Mouse (Mus musculus) thymus, postnatal 36 days (tissue): ENCODE results near the gene Pdf.

Experiments used
- DNase-seq, 2 experiments: peaks; one replicate each; pipeline ENCODE4 v3.0.0; 2022; ENCODE audit warnings: mixed read lengths in 2 of 2

The Pdf gene

DNA sequence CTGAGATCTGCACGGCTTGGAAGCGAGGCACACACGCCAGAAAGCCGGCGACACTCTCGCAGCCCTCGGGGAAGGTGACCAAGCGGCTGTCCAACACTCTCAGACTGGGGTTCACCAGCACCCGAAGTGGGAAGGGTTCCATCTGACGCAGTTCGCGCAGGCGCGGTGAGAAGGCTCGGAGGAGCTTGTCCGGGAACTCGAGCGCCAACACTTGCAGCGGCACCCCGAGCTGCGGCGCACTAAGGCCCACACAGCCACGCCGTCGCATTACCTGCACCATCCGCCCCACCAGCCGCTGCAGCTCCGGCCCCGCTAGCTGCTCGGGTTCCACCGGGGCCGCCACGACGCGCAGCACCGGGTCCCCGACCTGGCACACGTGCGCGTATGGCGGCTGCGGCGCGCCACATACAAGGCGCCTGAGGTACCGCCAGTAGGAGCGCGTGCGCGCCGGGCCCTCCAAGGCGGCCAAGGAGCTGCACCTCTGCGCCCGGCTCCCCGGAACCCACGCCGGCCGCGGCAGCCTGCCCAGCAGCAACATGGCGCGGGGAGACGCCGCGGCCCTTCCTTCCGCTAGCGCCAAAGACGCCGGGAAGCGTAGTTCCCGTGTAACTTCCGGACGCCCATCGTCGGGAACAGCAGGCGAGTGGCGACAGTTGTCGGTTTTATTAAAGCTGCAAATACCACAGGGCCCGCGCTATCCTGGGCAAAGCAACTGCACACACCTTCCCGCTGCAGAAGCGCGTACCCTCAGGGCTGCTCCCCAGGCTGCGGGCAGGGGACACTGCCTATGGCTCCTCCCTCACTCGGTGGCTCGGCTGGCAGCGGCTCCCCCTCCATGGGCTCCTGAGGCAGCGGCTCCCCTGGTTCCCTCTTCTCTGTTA is at the start of gene Pdf:
Gene Pdf, minus strand, starts transcription at position 554 of the 881 bp plus-strand sequence.
- DNase-seq = peak; percentile 77 to 84

- peak; percentile 88 to 93 for DNase-seq
Observed at GRCm38 (mm10) chr8:107096366-107097036, 48.1 kb upstream of the Pdf start, which contains the start of gene Terf2. Terf2 (minus strand) TSS chr8:107096547.

DNA sequence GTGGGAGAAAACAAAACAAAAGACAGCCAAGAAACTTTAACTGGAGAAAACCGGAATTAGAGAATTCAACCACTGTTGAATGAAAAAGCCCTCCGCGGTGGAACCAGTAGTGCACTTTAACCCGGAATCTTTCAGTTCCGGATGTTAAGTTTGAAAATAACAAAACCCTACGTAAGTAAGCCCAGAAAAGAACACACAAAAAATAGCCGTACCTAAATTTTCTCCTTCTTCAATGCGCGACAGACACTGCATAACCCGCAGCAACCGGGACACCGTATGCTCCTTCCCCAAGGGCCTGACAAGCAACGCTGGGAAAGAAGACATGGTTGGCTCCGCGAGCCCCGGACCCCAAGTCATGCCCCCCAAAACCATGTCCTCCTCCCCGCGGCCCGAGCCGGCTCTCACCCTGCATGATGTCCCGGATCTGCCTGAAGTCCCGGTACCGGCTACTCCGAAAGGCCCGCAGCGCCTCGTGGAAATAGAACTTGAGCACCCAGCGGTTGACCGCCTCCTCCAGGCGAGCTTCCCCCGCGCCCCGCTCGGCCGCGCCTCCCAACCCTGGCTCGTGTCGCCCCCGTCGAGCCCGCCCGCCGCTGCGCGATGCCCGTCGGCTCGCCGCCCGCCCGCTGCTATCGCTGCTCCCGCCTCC is 47.4 kb upstream of the Pdf start:
- DNase-seq = no peak

DNA sequence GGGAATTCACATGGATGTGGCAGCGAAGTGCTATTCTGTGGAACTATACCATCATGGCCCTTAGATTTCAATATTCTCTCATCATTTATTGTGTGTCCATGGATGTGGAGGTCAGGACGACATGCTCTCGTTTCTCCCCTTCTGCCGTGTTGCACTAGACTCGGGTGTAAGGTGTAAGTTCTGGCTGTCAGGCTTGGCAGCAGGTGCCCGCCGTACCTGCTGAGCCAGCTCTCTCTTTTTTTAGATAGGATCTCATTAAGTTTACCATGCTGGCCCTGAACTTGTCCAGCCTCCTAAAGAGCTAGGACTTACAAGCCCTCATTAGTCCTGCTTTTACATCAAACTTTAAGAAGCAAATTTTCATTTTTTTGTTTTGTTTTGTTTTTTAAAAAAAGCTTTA is 42.1 kb upstream of the Pdf start:
- DNase-seq = no peak

DNA sequence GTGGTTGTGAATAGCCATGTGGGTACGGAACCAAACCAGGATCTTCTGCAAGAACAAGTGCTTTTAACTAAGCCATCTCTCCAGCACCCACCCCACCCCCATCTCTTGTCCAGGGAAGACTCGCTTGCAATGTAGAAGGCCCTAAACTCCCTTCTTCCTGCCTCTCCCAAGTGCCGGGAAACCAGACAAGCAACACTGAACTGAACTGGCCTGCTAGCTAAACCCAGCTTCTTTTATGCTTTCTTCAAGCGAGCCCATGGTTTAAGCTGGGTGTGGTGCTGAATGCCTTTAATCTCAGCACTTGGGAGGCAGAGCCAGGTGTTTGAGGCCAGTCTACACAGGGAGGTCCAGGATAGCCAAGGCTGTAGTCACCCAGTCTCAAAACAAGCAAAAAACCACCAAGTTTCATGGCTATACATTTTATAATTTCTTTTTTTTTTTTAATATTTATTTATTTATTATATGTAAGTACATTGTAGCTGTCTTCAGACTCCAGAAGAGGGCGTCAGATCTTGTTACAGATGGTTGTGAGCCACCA is 40.2 kb upstream of the Pdf start:
- DNase-seq = no peak

DNA sequence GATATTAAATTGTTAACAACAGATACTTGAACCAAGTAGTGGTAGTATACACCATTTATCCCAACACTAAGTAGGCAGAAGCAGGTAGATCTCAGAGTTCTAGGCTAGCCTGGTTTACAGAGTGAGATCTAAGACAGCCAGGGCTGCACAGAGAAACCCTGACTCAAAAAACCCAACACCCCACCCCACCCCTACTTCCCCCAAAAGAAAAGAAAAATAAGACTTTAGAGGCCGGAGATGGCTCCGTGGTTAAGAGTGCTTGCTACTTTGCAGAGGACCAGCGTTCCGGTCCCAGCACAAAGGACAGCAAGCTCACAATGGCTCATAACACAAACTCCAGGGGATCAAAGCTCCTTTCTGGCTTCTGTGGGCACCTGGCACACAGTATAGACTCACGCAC is 37.6 kb upstream of the Pdf start:
- DNase-seq = no peak

- DNase-seq = peak; percentile 22 to 30
Observed at GRCm38 (mm10) chr8:107085358-107085757, 36.9 kb upstream of the Pdf start.

DNA sequence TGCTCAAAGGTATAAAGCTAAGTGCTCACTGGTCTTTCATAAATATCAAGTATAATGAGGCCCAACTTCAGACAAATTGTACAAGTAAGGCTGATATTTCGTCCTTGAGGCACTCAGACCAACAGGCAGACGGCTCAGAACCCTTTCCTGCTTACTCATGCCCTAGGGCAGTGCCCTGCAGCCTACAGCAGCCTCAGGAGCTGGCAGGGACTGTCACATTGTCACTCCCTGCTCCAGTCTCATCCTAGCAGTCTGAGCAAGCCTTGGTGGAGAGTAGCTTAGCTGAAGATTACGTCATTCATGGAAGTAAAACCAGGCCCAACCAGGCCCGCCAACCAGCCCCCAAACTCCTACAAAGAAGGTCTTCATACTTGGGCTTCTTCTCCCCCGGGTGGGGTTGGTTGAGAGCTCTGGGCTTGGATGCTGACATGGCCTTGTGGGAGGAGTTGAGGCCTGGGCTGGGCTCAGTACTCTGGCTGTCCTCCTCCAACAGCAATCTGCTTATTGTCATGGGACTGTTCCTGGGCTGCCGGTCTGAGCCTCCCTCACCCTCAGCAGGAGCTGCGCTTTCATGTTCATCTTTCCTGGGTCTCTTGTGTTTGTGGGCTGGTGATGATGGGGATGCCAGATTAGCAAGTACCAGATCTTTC is 27.9 kb upstream of the Pdf start:
- DNase-seq = no peak

- DNase-seq = no peak
Observed at GRCm38 (mm10) chr8:107074128-107074527, 25.7 kb upstream of the Pdf start.

GRCm38 (mm10) chr8:107073706-107074105 is 25.3 kb upstream of the Pdf start:
- DNase-seq = no peak

DNA sequence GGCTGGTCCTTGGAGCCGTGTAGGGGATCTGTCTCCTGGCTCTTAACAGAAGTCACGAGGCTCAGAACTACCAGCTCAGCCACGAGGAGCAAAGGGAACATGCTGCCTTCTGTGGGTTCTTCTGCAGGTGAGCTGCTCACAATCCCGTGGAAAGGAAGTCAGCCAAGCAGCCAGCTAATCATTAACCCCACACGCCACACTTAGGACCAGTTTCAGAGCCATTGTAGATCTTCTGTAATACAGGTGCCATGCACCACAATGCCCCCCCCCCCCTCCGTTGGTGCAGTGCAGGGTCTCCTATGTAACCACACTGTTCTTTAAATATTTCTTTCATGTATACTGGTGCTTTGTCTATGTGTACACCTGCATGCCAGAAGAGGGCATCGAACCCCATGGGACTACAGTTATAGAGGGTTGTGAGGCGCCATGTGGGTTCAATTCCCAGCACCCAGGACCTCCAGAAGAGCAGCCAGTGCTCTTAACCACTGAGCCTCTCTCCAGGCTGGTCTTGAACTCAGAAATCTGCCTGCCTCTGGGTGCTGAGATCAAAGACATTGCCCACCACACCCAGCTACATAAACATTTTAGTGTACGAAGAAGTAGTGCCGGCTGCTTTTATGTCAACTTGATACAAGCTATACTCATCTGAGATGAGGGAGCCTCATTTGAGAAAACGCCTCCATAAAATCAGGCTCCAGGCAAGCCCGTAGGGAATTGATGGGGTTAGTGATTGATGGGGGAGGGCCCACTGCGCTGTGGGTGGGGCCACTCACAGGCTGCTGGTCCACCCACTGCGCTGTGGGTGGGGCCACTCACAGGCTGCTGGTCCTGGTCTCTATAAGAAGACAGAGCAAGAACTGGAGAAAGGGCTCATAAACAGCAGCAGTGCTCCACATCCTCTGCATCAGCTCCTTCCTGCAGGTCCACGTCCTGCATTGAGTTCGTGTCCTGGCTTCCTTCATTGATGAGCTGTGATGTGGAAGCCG is 17.4 kb upstream of the Pdf start, which contains the start of gene Tmed6:
Gene Tmed6, minus strand, starts transcription at position 134 of the 986 bp plus-strand sequence.
- no peak for DNase-seq

GRCm38 (mm10) chr8:107062613-107063012 is 14.2 kb upstream of the Pdf start:
- DNase-seq = no peak

- no peak for DNase-seq
Observed at GRCm38 (mm10) chr8:107056973-107057369, 8.6 kb upstream of the Pdf start.

DNA sequence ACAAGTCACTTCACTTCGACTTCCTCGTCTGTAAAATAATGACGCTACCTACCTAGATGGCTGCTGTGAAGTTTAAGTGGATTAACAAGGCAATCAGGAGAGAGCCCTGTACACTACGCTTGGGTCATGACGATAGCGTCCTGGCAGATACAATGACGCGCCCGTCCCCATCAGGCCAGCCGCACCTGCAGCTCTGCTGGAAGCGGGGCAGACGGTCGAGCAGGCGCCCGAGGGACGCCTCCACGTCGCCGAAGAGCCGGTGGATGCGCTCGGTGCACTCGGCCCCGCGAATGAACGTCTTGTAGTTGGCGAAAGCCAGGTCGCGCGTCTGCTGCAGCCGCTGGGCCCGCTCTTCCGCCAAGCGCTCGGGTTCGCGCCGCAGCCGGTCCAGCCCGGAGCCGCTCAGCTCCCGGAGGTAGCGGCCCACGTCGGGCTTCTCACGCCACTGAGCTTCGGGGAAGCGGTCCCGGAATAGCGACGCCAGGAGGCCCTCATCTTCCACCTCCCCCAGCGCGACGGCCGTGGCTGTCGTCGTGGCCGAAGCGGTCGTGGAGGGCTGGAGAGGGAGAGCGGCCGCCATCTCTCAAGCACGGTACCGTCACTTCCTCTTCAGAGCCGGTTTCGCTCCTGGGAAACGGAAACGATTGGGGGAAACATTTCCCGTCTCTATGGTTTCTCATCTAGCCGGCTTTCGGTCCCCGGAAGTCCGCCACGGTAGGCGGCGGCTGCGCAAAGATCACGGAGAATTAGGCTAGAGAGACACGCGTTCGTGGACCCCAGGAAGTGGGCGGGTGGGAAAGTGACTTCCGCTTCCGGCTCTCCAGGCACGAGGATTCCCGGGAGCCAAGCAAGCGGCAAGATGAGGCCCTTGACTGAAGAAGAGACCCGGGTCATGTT is 7.9 kb upstream of the Pdf start, which contains the start of the genes Cog8 and Nip7:
Gene Cog8, minus strand, starts transcription at position 614 of the 897 bp plus-strand sequence.
Gene Nip7, plus strand, starts transcription at position 802 of the 897 bp plus-strand sequence.
- peak; percentile 92 to 95 for DNase-seq

- DNase-seq = no peak
Observed at GRCm38 (mm10) chr8:107052046-107052445, 3.6 kb upstream of the Pdf start.

DNA sequence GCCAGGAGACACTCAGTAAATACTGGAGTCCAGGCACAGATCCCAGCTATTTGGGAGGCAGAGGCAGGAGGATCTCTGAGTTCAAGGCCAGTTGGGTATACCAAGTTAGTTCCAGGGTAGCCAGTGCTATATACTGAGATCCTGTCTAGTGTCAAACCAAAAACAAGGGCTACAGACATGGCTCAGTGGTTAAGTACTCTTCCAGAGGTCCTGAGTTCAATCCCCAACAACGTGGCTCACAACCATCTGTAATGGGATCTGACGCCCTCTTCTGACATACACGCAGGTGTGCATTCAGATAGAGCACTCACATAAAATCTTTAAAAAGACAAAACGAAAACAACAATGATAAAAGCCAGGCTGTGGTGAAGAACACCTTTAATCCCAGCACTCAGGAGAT is 1.1 kb upstream of the Pdf start:
- no peak for DNase-seq

DNA sequence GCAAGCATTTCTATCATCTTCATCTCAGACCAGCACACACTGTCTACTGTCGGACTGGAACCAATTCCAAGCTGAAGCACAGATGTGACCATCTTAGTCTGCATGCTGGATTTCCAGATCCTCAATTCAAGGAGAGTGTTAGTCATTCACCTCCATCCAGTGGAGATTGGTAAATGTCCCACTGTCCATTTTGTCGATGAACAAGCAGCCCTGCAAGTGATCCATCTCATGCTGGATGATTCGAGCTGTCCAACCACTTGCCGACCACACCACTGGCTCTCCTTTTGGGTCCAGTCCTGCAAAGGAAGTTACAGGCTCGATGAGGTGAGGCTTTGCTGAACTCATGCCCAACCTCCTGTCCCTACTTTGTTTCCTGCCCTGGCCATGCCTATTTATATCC is 1.4 kb downstream of the Pdf start:
- DNase-seq = no peak

- DNase-seq = no peak
Observed at GRCm38 (mm10) chr8:107045478-107045877, 2.9 kb downstream of the Pdf start.

DNA sequence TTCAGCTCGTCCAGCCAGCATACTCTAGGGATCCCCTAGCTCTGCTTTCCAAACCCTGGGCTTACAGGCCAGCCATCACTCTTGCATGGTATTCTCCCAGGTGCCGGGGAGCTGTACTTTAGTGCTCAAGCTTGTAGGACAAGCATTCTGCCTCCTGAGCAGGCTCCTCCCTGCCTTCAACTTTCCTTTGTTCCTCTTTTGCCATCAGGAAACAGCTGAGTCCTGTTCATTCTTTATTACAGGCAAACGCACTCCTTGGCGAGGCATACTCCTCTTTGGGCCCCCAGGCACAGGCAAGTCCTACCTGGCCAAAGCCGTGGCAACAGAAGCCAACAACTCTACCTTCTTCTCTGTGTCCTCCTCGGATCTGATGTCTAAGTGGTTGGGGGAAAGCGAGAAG is 7.8 kb downstream of the Pdf start:
- DNase-seq = no peak

GRCm38 (mm10) chr8:107036626-107037025 is 11.8 kb downstream of the Pdf start:
- no peak for DNase-seq
